Mouse (Mus musculus) heart, embryonic 16.5 days (tissue): ENCODE measurements around the gene Gm20479. TPM values are rescaled to one million over a fixed set of nuclear protein-coding genes. Genes with fewer than 3 reads are reported as not detected.

Experiments used
- ATAC-seq: fragments of 200-750 bp; cut with Nextera tagmentation; replicated peaks from 2 replicates; pipeline ENCODE4 v1.8.0; 2017; ENCODE audit warnings: moderate number of reproducible peaks; ENCODE audit not compliant: insufficient read depth, low FRiP score; ENCODE audit errors: extremely low read depth
- H3K27ac ChIP-seq: fragments of 300-500 bp; sonication (generic); 2 replicates; pipeline ENCODE4 v1.5.1; 2014; ENCODE audit warnings: mild to moderate bottlenecking, low read length, control low read depth, moderate library complexity
- H3K27me3 ChIP-seq: fragments of 300-500 bp; sonication (generic); 2 replicates; pipeline ENCODE4 v1.6.1; 2014; ENCODE audit warnings: low read length, mixed read lengths; ENCODE audit not compliant: control insufficient read depth, insufficient read depth
- H3K36me3 ChIP-seq: fragments of 300-500 bp; sonication (generic); 2 replicates; pipeline ENCODE4 v1.6.1; 2014; ENCODE audit not compliant: control insufficient read depth, insufficient read depth
- H3K4me1 ChIP-seq: fragments of 300-500 bp; sonication (generic); 2 replicates; pipeline ENCODE4 v1.6.1; 2014; ENCODE audit warnings: low read length, mixed read lengths; ENCODE audit not compliant: control insufficient read depth, insufficient read depth
- H3K4me2 ChIP-seq: fragments of 300-500 bp; sonication (generic); 2 replicates; pipeline ENCODE4 v1.6.1; 2014; ENCODE audit warnings: low read depth, mild to moderate bottlenecking, control low read depth, low read length
- H3K4me3 ChIP-seq: fragments of 300-500 bp; sonication (generic); 2 replicates; pipeline ENCODE4 v1.5.1; 2014; ENCODE audit warnings: mild to moderate bottlenecking, control low read depth, low read length
- H3K9ac ChIP-seq: fragments of 300-500 bp; sonication (generic); 2 replicates; pipeline ENCODE4 v1.6.1; 2014; ENCODE audit warnings: low read length, control low read depth
- H3K9me3 ChIP-seq: fragments of 300-500 bp; sonication (generic); replicated peaks from 2 replicates; pipeline ENCODE4 v1.6.1; 2016; ENCODE audit warnings: low read length; ENCODE audit not compliant: control insufficient read depth
- WGBS: fragments of 180-500 bp; shearing (Covaris S2); extraction: QIAGEN DNeasy Blood & Tissue Kit; methylation state at CpG from one replicate; pipeline ENCODE4 v1.1.7; 2014; 5-methylcytosine and 5-hydroxymethylcytosine counted together
- polyA plus RNA-seq: library from polyadenylated mRNA; unstranded; fragments of >200 nt; fragmentation: Nextera tagmentation; extraction: Ambion mirVana; gene quantifications from 2 replicates; pipeline ENCODE4 v1.2.1, GENCODE M21; 2015

Gene Gm20479
- polyA plus RNA-seq, 1 experiment from 2014 or later: not detected

DNA sequence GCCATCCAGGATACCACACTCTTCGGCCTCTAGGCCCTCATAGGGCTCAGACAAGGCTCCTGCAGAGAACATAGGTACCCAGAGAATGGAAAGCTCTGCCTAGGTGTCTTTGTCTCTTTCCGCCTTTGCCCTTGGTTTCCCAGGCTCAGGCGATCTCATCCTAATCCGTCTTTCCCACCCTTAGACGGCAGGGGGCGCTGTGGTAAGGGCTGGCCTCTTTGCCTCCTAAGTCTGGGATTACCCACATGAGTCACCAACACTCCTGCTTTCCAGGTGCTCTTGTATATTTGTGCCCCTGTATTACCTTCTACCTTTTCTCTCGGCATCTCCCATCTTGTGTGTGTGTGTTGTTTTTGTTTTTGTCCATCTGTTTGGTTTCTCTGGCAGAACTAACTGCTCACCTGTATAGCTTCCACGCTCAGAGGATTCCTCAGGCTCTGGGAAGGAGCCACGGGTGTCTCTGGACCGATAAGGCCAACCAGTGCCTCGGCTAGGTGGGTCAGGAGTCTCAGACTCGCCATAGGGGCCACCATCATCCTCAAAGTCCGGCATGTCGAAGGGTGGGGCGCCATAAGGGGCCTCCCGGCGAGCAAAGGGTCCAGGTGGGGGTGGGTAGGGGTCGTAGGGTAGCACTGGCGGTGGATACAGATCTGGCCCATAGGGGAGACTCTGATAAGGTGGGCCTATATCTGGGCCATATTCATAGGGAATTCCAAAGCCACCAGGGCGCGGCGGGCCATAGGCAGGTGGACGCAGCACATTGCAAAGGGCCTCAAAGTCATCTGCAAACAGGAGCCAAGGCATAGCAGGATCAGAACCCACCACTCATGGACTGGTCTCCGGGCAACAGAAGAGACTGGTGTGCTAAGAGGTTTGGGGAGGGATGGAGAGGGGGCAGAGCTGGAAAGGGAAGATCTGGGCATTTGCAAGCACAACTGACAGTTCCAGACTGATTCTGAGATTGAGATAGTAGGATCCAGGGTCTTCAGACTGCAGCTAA lies 50.8 kb downstream of the Gm20479 start:
- no peak overlapping the region for H3K4me2 ChIP-seq
- H3K4me3 ChIP-seq: no peak overlapping the region
- no peaks in the 10 kb centered on the region for H3K36me3 ChIP-seq
- H3K9ac ChIP-seq: no peak overlapping the region
- H3K27ac ChIP-seq: no peak overlapping the region
- no peak for ATAC-seq
- 71% methylated on average over 24 of the region's 24 CpGs for WGBS
- H3K4me1 ChIP-seq: peaks cover 9% of the 10 kb centered on the region
- H3K27me3 ChIP-seq: peaks cover 6% of the 10 kb centered on the region
- H3K9me3 ChIP-seq: no peaks in the 10 kb centered on the region

DNA sequence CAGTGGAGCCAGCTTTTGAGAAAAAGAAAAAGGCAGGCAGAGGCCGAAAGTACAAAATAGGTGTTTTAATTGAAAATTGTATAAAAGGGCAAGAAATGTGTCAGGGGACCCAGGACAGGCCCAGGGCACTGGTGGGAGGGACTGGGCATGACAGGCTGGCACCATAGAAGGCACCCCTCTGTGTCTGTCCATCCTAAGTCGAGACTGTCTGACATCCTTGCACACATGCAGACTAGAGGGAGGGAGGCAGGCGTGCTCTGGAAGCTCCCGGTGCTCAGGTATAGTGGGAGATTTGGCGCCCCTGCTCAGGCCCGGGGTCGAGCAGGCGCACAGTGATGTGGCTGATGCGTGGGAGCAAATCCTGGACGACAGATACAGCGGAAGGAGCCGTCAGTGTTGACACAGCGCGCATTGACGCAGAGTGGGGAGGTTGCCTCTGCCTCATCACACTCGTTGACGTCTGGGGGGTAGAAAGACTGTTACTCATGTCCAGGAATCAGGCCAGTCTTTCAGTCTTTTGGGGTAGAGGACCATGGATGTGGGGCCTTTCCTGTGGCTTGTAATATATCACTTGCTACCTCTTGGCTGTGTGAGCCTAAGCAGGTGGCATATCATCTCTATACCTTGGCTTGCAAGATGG lies 52.0 kb downstream of the Gm20479 start:
- ATAC-seq: no peak
- H3K27me3 ChIP-seq: peaks cover 6% of the 10 kb centered on the region
- 71% methylated on average over 17 of the region's 17 CpGs for WGBS

More for the DNA sequence above, 52.0 kb downstream of the Gm20479 start:
- Histone ChIP-seq H3K9me3 (no peaks in the 10 kb centered on the region), H3K27ac (no peak overlapping the region), H3K4me3 (no peak overlapping the region), H3K4me1 (peaks cover 6% of the 10 kb centered on the region), H3K9ac (no peak overlapping the region), H3K36me3 (no peaks in the 10 kb centered on the region), H3K4me2 (no peak overlapping the region)

Other genes starting within 250 kb of the Gm20479 start
- 12.8 and 18.0 TPM in 2 replicates for gene Cyp2f2, start 237.5 kb downstream of the Gm20479 start, polyA plus RNA-seq
- 0.08 TPM in 1 of 2 replicates, not detected in the other for gene Cyp2t4, start 203.7 kb downstream of the Gm20479 start, polyA plus RNA-seq
- gene Egln2, start 190.6 kb downstream of the Gm20479 start, polyA plus RNA-seq: 48.4 and 55.3 TPM in 2 replicates
- gene Rab4b, start 178.5 kb downstream of the Gm20479 start, polyA plus RNA-seq: 48.1 and 51.0 TPM in 2 replicates
- gene Gm21983, start 176.3 kb downstream of the Gm20479 start, polyA plus RNA-seq: not detected in 2 replicates
- 5.0 and 11.6 TPM in 2 replicates for gene Mia, start 176.3 kb downstream of the Gm20479 start, polyA plus RNA-seq
- 2.4 and 2.6 TPM in 2 replicates for gene BC024978, start 161.6 kb downstream of the Gm20479 start, polyA plus RNA-seq
- gene Snrpa, start 161.1 kb downstream of the Gm20479 start, polyA plus RNA-seq: 146 and 165 TPM in 2 replicates
- gene Itpkc, start 128.8 kb downstream of the Gm20479 start, polyA plus RNA-seq: 2.5 and 3.4 TPM in 2 replicates
- gene Coq8b, start 124.4 kb downstream of the Gm20479 start, polyA plus RNA-seq: 15.3 and 15.9 TPM in 2 replicates
- 8.7 and 10.2 TPM in 2 replicates for gene Numbl, start 99.0 kb downstream of the Gm20479 start, polyA plus RNA-seq
- 63.5 and 86.0 TPM in 2 replicates for gene Ltbp4, start 19.7 kb downstream of the Gm20479 start, polyA plus RNA-seq
- gene Shkbp1, start 1.4 kb downstream of the Gm20479 start, polyA plus RNA-seq: 22.3 and 24.1 TPM in 2 replicates
- gene Sptbn4, start 90.3 kb upstream of the Gm20479 start, polyA plus RNA-seq: 0.10 and 0.43 TPM in 2 replicates
- gene Blvrb, start 90.6 kb upstream of the Gm20479 start, polyA plus RNA-seq: 48.3 and 52.3 TPM in 2 replicates
- gene Sertad3, start 116.3 kb upstream of the Gm20479 start, polyA plus RNA-seq: 22.1 and 23.4 TPM in 2 replicates
- gene Sertad1, start 129.5 kb upstream of the Gm20479 start, polyA plus RNA-seq: 36.4 and 44.0 TPM in 2 replicates
- 1.7 and 2.7 TPM in 2 replicates for gene Prx, start 141.9 kb upstream of the Gm20479 start, polyA plus RNA-seq
- gene Hipk4, start 165.8 kb upstream of the Gm20479 start, polyA plus RNA-seq: 0.25 and 0.38 TPM in 2 replicates
- 58.6 and 63.4 TPM in 2 replicates for gene Pld3, start 195.8 kb upstream of the Gm20479 start, polyA plus RNA-seq
- 40.7 and 41.5 TPM in 2 replicates for gene 2310022A10Rik, start 195.8 kb upstream of the Gm20479 start, polyA plus RNA-seq
- 82.3 and 84.0 TPM in 2 replicates for gene Akt2, start 234.1 kb upstream of the Gm20479 start, polyA plus RNA-seq